Mouse (Mus musculus): Measurements from ENCODE around the gene Arid1b.
A peak's percentile ranks its signal among the peaks of the same experiment; 100 is the strongest.

Arid1b gene

DNA sequence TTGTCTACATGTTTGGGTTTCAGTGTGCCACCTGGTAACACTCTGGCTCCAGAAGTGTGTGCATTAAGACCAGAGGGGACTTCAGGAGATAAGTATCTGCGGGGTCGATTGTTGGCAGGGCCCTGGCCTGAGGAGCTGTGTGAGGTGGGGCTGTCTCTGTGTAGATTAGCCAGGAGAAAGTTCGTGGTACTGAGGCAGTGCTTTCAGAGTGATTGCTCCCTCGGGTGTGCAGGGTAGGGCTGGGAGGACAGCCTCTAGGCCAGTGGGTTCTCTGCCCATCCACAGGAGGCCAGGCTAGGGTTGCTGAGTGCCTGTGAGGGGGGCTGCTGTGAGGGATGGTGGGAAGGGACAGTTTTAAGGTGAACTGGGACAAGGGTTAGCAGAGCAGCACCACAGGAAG lies 63.2 kb downstream of the Arid1b start:
- no peak for DNase-seq (ENCODE audit: low spot score)

DNA sequence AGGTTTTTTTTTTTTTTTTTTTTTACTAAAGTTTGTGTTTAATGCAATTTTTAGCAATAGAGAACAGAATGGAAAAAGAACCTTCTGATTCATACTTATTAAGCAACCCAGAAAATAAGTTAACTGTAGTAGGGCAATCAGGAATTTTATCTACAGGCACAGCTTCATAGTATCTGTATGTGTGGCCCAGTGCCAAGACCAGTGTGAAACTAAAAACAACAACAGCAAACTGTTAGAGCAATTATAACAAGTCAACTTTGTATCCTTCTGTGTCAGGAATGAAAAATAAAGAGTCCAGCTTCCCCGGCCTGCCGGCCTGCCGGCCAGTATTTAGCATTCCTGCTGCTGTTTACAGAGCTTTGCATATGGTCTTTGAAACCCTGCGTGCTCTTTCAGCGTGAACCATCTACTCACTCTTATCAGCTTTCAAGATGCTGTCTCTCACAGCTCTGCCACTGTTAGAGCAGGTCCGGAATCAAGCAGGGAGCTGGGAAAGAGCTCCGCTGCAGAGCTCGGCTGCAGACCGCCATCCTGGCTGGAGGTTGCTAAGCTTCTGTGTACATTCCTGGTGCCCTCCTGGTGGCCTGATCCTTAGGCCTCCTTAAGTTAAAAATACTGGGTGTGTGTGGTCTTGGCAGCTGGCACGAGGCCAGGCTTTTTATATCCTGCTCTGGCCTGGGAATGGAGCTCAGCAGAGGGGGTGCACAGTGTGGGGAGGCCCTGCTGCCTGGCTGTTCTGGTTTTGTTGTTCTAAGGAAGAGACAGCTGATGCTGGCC lies 64.0 kb downstream of the Arid1b start:
- DNase-seq (ENCODE audit: low spot score) = no peak

DNA sequence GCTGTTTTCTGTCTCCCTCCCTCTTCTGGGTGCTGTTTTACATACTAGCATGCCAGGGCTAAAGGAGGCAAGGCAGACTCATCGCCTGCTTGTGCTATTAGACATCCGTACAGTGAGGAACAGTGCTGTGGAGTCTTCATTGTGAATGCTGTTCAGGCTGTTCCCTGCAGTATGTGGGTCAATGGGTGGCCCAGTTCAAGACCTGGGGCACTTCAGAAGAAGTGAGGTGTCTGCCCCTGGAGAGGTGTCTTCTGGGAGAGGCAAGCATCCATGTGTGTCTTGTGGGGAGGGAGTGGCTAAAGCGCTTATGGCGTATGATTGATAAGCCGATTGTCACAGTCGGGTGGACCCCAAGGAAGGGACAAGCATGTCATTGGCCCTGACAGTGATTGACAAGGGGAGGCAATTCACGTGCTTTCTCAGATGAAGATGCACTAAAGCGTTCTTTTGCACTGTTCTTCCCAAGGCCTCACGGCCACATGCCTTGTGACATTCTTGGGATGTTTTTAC lies 65.0 kb downstream of the Arid1b start:
- no peak for DNase-seq (ENCODE audit: low spot score)

DNA sequence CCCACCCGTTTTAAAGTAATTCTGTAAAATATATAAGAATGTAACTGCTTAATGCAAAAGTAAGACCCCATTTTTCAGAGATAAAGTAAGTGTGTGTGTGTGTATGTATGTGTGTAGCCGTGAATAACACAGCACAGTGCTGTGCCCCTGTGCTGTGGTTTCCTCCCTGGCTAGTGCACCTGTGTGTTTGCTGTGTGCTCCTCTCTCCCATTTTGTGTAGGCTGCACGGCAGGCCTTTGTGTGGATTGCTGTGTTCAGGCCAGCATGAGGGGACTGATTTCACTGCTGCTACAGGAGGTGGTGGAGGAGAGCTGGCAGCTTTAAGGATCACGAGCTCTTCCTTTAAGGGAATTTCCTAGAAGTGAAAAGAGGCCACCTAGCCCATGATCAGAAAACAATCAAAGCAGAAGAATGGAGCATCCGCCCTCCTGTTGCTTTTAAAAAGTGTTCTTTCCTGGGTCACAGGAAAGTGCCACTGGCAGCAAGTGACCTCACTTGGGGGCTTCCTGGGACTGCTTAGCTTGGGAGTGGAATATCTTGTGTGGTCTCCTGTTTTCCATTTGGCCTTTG lies 66.5 kb downstream of the Arid1b start:
- DNase-seq (ENCODE audit: low spot score) = no peak

DNA sequence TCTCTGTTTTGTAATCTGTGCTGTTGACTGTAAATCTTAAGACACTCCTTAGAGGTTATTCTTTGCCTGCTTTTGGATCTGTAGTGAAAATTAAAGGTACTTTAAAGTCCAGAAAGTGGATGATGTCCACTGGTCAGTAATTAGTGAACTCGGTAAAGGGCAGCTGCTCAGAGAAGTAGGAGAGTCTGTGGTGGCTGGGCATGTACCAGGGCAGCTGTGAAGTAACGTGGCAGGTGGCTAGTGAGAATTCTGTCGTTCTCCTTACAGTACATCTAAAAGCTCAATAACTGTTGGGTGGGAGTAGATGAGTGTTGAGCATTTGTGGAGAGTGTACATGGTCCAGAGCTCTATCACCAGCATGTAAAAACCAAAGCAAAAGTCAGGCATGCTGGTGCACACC lies 67.1 kb downstream of the Arid1b start:
- DNase-seq (ENCODE audit: low spot score) = no peak

DNA sequence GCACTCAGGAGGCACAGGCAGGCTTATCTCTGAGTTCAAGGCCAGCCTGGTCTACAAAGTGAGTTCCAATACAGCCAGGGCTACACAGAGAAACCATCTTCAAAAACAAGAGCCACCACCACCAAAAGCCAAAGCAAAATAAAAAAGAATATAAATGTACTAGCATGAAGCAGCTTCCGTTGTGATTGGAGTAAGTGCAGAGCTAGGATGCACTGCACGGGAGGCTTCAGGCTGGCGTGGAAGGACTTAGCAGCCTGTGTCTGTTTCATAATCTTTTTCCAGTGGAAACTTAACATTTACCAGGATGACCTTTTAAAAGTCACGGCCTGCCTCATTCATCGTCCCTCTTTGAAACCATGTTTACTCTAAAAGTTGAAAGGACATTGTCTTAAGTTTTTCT lies 67.5 kb downstream of the Arid1b start:
- DNase-seq (ENCODE audit: low spot score) = no peak

DNA sequence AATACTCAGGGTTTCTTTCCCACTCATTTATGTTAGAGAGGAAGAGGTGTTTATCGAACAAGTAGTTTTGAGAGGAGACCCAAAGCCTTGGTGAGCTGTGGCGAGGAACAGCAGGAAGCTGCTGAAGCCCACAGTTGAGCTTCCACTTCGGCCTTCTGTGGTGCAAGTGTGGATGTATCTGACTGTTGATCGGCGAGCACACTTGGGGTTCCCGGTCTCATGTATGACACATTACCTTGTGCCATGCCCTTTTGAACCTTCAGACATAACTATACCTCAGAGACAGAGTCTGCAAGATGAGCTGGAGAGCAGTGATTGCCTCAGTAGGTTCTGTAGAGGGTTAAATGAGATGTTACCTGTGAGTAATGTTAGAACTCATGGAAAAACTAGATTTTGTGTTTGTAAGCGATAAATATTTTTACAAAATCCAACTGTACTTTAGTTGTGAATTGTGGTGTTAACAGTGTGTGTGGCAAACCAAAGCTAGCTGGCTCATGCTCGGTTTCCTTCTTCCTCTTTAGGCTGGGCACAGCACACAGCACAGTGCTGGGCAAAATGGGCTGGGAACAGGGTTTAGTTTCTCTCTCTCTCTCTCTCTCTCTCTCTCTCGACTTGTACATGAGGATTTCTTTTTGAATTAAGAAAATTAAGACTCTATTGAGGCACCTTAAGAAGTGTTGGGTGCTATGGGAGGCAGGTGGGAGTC lies 69.5 kb downstream of the Arid1b start:
- DNase-seq (ENCODE audit: low spot score) = no peak

DNA sequence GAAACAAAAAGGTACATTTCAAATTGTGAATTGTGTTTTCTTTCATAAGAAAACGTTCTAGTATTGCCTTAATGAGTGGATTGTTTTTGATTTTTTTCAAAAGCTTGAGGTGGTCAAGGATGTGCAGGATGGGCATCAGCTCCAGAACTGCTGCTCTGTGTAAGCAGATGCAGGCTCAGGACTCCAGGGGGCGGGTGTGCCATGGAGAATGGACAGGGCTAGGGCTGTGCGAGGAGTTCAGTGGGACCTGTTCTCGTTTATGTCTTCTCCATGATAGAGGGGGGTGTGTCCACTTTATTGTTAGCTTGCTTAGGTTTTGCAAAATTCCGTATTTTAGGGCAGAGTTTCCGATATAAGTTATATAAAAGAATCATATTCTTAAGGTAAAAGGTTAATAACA lies 70.6 kb downstream of the Arid1b start:
- no peak for DNase-seq (ENCODE audit: low spot score)

DNA sequence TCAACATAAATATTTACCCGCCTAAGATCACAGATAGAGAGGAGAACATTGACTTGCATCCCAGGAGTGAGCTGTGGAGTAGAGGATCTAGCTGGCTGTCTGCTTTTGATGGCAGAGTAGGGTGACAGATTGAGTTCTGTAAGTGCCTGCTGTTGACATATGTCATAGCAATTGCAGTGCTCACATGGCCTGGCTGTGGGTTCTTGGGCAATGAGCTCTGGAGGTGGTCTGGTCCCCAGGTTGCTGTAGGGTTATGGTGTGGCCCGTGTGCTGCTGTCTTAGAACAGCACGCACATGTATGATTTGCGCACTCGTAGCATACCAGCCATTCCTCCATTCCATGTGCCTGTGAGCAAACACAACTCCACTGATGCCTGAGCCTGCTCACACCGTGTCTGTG lies 71.1 kb downstream of the Arid1b start:
- no peak for DNase-seq (ENCODE audit: low spot score)

DNA sequence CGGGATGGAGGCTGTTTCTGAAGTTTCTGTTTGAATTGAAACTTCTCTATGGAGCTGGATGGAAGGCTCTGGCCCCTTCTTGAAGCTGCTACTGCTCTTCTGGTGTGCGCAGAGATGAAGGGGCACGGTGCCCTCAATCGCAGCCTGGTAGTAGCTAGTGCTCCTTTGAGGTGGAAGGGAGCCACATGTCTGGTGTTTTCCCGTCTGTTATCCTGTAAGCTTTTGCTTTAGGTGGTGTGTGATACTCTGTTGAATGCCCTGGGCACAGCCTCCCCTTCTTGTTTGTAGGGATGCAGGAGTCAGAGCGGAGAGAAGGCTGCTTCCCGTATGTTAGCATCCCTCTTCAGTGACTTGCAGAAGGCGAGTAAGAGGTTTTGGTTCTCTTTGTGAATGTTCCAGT lies 72.7 kb downstream of the Arid1b start:
- DNase-seq (ENCODE audit: low spot score) = no peak

DNA sequence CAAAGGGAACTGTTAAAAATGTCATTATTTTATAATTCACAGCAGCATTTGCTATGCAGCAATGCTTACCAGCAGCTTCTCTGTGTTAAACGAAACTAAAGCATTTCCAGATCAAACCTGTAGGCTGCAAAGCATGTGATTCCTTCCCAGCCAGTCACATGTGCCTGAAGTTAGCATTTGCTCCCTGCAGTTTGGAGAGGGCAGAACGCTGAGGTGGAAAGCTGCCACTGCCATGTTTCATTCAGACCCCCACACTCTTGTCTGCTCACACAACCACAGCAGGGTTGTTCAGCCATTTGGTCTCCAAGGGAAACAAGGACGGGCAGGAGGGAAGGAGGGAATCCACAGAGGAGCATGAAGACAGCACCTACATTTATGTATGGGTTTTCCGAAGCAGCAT lies 73.1 kb downstream of the Arid1b start:
- DNase-seq (ENCODE audit: low spot score) = no peak

DNA sequence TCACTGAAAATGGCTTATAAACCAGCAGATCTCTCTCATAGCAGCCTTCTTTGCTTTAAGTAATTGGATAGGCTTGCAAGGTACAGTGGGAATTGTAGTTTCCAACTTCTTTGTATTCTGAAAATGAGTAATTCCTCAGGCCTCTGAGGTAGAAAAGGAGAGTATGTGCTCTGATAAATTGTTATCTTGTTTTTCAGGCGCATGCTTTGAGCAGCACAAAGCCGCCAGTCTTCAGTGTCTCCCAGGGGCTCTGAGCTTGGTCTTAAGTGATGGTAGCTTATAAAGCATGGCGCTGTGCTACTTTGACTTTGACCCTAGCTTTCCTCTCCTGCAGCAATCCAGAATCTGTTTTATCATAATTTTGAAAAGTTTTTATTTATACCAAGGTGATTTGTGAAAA lies 76.3 kb downstream of the Arid1b start:
- DNase-seq (ENCODE audit: low spot score) = no peak

DNA sequence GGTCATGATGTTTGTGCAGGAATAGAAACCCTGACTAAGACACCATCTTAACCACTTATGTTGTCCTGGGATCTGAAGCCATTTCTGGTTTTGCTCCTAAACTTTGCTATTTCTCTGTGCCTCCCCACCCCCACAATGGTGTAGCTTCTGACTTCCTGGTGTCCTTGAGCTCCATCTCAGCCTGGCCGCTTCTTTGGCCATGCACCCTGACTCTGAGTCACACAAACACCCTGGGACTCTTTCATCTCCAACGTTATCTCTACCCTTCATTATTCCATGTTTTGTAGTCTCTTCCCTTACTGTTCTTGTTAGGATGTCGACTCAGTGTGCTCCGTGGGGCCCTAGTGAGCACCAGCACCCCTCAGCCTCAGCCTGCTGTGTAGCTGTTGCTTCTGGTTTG lies 78.4 kb downstream of the Arid1b start:
- DNase-seq (ENCODE audit: low spot score) = no peak

DNA sequence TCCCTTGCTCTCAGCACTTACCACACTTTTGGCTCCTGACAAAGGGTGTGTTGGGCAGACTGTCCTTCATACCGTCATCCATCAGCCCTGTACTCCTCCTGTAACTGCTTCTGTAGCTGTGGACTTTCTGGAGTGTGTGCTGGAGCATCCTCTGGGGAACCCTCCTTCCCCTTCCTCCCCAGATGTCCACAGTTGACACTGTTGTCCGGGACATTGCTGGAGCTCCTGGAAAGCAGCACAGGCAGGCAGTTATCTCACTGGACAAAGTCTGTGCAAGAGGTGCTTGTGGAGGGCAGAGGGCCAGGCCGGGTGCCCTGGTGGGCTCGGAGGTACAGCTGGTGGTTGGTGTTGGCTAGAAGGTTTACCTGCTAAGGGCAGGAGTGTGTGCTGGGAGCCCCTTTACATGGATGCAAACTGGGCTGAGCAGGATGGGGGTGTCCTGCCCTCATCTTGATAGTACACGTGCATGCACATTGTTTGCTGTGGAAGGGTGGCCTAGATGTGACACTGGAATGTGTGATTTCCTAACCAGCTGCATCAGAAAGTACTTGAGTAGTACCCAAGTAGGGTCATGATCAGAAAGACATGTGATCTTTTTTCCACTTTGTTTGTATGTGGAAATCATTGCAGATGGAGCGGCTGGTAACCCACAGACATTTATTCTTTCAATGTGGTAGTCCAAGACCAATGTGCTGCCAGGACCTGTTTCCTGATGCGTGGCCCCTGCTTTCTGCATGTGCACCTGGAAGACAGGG lies 80.8 kb downstream of the Arid1b start:
- DNase-seq (ENCODE audit: low spot score) = no peak

DNA sequence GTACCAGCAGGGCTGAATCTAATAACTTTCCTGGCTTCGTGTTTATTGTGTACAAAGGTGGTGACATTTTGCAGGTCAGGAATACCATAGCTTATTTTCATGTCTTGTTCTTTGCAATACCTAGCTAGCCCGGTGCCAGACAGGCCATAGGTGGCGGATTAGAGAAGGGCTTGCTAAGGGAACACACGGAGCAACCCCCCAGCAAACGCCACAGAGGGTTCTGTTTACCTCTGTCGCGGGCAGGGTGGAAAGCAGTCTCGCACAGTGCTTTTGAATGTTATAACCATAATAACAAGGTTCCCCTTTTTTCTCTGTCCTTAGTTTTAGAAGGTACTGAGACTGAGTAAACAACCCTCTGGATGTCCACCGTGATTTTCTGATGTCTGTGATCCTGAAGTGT lies 83.9 kb downstream of the Arid1b start:
- DNase-seq (ENCODE audit: low spot score) = no peak

DNA sequence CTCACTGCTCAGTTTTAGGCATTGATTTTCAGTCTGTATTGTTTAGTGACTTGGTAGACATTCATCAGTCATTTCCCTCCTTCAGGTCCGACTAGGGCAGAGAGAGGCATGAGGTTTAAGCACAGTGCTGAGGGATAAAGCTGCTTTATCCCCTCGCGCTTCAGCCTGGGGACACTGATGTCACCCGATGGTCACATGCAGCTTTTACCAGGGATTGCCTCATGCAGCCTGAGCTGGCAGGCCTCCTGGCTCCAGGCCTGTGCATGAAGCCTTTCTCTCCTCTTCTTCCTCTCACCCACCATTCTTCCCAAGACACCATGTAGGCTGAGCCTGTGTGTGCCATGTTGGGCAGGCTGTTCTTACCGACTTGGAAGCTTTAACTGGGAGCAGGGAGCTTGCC lies 84.4 kb downstream of the Arid1b start:
- DNase-seq (ENCODE audit: low spot score) = no peak

DNA sequence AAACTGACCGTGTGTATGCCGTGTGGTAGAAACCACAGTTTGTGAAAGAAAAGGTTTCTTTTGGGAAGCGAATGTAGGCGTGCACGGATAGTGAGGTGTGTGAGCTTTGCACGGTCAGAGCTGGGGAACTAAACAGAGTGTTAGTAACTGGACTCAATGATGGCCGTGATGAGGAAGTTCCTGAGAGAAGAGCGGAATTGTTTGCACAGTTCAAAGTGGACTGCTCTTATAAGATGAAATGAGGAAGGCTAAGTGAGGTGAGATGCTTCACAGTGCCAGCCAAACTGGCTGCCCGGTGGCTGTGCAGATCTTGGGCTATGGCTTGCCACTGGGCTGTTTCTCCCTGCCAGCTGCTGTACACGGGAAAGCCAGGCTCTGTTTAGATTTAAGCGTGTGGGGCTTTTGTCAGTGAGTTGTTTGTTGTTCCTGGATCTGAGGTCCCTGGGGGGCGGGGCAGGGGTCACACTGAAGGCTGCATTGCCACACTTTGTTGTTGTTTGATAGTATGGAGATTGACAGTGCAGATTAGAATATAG lies 86.8 kb downstream of the Arid1b start:
- no peak for DNase-seq (ENCODE audit: low spot score)

DNA sequence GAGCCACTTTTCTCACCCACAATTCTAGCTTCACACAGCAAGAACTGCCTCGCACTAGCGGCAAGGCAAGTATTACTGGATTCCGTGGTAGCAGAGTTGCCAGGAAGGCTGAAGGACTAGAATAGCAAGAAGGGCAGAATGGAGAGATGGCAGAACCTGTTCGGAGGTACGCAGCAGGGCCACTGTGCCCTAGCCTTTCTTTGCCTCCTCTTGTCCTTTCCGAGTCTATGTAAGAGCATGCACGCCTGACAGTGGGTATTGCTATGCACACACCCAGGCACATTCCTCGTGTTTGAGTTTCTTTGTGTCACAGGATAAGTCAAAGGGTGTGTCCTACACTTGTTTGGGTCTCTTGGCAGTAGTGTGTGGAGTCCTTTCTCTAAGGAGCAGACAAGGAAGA lies 88.1 kb downstream of the Arid1b start:
- DNase-seq (ENCODE audit: low spot score) = no peak

DNA sequence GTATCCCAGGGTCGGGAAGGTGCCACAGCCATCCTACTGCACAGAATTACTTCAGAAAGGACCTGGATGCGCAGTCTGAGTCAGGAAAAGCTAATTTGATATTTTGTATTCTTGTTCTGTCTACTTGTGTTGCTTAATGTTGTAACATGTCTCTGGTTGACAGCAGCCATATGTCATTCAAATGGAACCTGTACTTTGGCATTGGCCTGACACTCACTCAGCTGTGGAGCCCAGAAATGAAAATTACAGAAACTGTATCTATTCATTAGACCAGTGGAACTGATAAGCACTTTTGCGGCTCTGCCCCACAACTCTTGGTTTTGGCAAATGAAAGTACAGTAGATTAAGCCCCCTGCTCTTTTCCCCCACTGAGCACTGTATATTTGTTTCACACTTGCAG lies 89.4 kb downstream of the Arid1b start:
- no peak for DNase-seq (ENCODE audit: low spot score)

DNA sequence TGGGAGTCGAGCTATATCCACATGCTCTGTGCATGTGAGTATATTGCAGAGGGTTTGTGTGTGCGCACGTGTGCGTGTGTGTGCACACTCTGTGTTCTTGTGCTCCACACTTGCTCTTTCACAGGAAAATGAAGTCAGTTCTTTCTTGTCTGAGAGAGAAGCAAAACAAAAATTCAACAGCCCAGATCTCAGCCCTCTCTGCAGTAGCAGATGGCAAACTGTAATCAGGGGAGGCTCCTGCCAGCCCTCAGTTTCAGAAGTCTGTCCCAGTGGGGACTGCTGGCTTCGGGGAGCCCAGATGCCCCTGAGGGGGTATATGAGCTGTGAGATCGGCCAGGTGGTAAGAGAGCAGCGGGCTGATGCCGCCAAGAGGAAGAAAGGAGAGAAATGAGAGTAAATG lies 90.0 kb downstream of the Arid1b start:
- DNase-seq (ENCODE audit: low spot score) = peak; percentile 65

DNA sequence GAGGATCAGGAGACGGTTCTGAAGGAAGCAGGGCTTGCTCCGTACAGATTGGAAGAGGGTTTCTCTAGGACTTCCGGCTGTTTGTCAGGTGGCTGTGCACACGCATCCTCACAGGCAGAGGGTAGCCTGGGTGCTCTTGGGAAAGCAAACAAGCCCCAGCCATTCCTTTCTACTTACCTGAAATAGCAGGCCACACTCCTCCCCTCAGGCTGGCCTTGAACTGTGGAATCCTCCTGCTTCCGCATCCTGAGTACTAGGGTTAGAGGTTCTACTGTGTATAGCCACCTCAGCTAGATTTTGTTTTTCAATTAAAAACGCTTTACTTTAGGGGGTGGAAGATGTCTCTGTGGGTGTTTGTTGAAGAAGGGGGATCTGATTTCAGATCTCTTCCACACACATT lies 90.9 kb downstream of the Arid1b start:
- no peak for DNase-seq (ENCODE audit: low spot score)

DNA sequence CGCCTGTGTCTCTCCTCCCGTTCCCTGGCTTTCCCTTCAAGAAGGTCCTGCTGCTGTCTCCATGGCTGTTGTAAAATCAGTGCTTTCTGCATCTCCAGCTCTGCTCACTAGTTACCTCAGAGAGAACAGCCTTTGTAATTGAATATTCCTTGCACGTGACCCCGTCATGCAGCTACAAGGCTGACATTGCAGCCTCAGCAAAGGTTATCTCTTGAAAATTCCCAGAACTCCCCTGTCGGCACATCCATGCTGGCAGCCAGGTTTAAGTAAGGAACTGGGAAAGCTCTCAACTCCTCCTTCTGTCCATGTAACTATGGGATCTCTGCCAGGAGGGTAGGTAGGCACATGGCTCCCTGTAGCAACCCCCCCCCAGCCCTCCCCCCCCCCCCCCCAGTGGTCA lies 91.8 kb downstream of the Arid1b start:
- no peak for DNase-seq (ENCODE audit: low spot score)

All from layer of hippocampus, adult 11-12 months (tissue).